Mouse (Mus musculus) embryonic facial prominence, embryonic 10.5 days (tissue): ENCODE measurements at regions not wholly inside any gene's neighbourhood (a gene's known extent, or its start where the extent isn't known, plus 50 kb on each side); places are given as distances from the start of the nearest gene placed in this dataset.
A peak's percentile ranks its signal among the peaks of the same experiment; 100 is the strongest.

Source experiments
- DNase-seq: peaks from one replicate; pipeline ENCODE4 v3.0.0-alpha.2; 2017; ENCODE audit warnings: low spot score
- H3K27ac ChIP-seq: fragments of 300-500 bp; sonication (generic); replicated peaks from 2 replicates; pipeline ENCODE4 v1.5.1; 2016; ENCODE audit warnings: mild to moderate bottlenecking
- H3K27me3 ChIP-seq: fragments of 300-500 bp; sonication (generic); replicated peaks from 2 replicates; pipeline ENCODE4 v1.6.1; 2016; ENCODE audit warnings: low read depth, mild to moderate bottlenecking; ENCODE audit not compliant: poor library complexity, severe bottlenecking
- H3K36me3 ChIP-seq: fragments of 300-500 bp; sonication (generic); replicated peaks from 2 replicates; pipeline ENCODE4 v1.6.1; 2016; ENCODE audit warnings: mild to moderate bottlenecking, moderate library complexity
- H3K4me1 ChIP-seq: fragments of 300-500 bp; sonication (generic); 2 replicates; pipeline ENCODE4 v1.6.1; 2016
- H3K4me3 ChIP-seq: fragments of 300-500 bp; sonication (generic); 2 replicates; pipeline ENCODE4 v1.5.1; 2016; ENCODE audit warnings: mild to moderate bottlenecking, moderate library complexity
- H3K9me3 ChIP-seq: fragments of 300-500 bp; sonication (generic); 2 replicates; pipeline ENCODE4 v1.6.1; 2016; ENCODE audit warnings: mild to moderate bottlenecking
- WGBS: fragments of 180-500 bp; shearing (Covaris S2); methylation state at CpG from one replicate; pipeline ENCODE4 v1.1.7; 2016; 5-methylcytosine and 5-hydroxymethylcytosine counted together

- no peaks in the 10 kb centered on the region for H3K9me3 ChIP-seq
- no peaks in the 10 kb centered on the region for H3K36me3 ChIP-seq
- 0 out of 2 replicates have a peak, but pooled peaks cover 9% of the 10 kb centered on the region for H3K27me3 ChIP-seq
- DNase-seq: no peak
- 60% methylated on average over 3 of the region's 3 CpGs for WGBS
- H3K4me3 ChIP-seq: no peak overlapping the region
- H3K4me1 ChIP-seq: peaks cover 33% of the 10 kb centered on the region
- H3K27ac ChIP-seq: no peak overlapping the region
These were observed 81.4 kb downstream of the Lhx2 start for GRCm38 (mm10) chr2:38420498-38420897.

DNA sequence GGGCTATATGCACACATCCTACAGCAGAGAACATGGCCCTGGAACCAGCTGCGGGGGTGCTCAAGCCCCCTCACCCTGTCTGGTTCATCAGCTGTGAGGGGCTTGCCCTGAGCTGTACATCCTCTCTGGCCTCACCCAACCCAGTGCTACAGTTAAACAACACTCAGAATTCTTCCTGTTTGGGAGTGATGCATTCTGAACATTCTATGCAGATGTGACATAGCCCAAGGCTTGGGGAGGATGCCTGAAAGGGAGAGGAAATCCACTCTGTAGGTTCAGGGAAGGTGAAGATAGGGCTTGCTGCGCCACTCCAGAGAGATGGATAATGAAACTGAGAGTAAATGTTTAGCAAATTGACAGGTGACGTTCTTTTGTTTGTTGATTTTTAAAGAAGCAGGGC is 83.3 kb downstream of the Lhx2 start:
- Histone ChIP-seq H3K9me3 (no peaks in the 10 kb centered on the region), H3K4me1 (peaks cover 34% of the 10 kb centered on the region), H3K27ac (no peak overlapping the region; the same call in 1 of the 2 replicates), H3K4me3 (no peak overlapping the region), H3K36me3 (no peaks in the 10 kb centered on the region), H3K27me3 (0 out of 2 replicates have a peak, but pooled peaks cover 9% of the 10 kb centered on the region)
- WGBS: 82% methylated on average over 3 of the region's 3 CpGs
- no peak for DNase-seq

DNA sequence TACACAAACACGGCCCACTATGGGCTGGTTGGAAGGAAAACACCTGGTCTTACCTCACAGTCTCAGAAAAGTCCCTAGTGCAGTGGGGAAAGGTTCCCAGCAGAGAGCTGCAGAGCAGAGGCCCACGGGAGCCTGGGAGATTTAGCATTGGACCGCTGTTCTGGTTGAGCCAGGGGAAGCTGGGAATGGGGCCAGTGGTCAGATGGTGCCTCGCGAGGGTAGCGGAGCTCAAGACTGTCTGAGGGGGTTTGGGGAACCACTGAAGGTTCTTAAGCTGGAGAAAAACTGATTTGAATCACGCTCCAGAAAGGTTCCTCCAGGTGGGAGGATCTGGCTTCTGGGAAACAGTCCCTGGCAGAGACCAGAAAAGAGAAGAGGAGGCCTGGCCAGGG is 84.8 kb downstream of the Lhx2 start:
- Histone ChIP-seq H3K36me3 (no peaks in the 10 kb centered on the region), H3K4me1 (peaks cover 34% of the 10 kb centered on the region), H3K27me3 (0 out of 2 replicates have a peak, but pooled peaks cover 9% of the 10 kb centered on the region), H3K9me3 (no peaks in the 10 kb centered on the region), H3K4me3 (peak overlapping the region; percentile 50), H3K27ac (peak overlapping the region; percentile 87)
- DNase-seq: no peak
- WGBS: 21% methylated on average over 7 of the region's 7 CpGs

DNA sequence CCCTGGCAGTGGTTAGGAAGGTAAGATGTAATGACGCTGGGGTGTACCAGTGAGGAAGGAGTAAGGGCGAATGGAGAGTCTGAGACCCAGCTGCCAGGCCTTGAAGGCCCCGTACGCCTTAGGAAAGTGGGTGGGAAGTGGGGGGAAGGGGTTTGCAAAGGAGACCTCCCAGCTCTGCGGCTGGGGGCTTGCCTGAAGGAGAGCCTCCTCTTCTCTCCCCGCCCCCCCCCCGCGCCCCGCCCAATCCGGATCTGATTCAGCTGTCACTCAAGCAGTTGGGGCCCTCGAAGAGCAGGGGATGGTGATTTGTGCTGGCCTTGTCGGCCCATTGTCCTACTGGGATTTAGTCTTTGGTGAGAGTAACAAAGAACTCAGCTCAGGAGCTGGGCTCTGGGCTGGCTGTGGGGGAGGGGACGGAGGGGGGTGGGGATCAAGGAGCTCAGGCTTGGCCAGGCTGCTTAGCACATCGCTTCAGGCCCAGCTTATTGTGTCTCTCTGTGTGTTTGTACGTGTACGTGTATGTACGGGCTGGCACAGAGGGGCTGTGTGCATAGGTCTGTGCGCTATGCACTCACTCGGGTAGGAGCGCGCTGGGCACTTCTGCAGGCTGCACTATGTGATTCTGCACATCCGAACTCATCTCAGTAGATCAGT is 85.3 kb downstream of the Lhx2 start:
- DNase-seq: peak; percentile 82
- H3K36me3 ChIP-seq: no peaks in the 10 kb centered on the region
- H3K9me3 ChIP-seq: no peaks in the 10 kb centered on the region
- 0 out of 2 replicates have a peak, but pooled peaks cover 9% of the 10 kb centered on the region for H3K27me3 ChIP-seq
- peaks cover 37% of the 10 kb centered on the region for H3K4me1 ChIP-seq
- under 1% methylated on average over 21 of the region's 22 CpGs for WGBS
- H3K4me3 ChIP-seq: peak overlapping the region; percentile 50
- H3K27ac ChIP-seq: peak overlapping the region; percentile 87

DNA sequence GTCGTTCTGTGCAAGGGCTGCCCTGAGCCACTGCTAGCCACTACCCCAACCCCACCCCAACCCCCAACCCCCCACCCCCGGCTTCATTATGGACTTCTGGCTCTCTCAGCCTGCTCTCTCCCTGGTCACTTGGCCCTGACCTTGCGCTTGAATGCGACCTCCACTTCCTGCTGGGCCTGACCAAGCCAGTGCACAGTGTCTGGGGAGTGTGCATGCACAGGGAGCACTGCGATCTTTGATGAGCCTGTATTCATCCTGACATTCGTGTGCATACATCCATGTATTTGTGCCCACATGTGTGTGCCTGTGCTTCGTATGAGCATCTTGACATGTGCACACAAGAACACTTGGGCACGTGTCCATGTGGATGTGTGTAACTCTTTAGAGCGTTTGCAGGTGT is 85.9 kb downstream of the Lhx2 start:
- H3K4me1 ChIP-seq: peaks cover 37% of the 10 kb centered on the region
- no peaks in the 10 kb centered on the region for H3K9me3 ChIP-seq
- 0 out of 2 replicates have a peak, but pooled peaks cover 9% of the 10 kb centered on the region for H3K27me3 ChIP-seq
- no peak for DNase-seq
- 15% methylated on average over 9 of the region's 9 CpGs for WGBS
- H3K4me3 ChIP-seq: peak overlapping the region; percentile 50
- no peaks in the 10 kb centered on the region for H3K36me3 ChIP-seq
- peak overlapping the region; percentile 87 for H3K27ac ChIP-seq

DNA sequence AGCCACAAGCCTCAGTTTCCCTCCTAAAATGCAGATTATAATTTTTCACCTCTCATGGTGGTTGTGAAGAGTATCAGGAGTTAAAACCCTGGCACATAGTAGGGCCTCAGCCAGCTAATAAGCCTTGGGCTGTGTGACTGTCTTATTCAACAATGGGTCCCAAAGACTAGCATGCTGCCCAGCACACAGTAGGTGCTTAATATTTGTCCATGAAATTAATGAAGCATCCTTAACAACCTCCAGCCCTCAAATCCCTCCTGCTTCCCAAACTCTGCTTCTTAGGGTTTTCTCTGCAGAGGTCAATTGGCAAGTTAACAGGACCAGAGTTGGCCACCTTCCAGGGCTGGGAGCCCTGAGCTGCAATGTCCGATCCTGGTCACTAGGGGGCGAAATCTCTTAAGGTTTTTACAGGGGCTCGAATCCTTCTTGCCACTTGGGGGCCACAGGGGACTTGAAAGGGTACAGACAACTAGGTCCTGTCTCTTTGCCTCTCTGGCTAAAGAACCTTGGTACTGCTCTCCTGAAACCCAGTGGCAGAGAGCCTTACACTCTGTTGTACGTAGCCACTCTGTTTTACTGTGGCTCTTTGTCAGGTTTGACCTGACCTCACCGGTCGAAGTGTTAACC is 81.6 kb upstream of the Nek6 start:
- Histone ChIP-seq H3K4me3 (no peak overlapping the region), H3K27me3 (no peaks in the 10 kb centered on the region), H3K27ac (no peak overlapping the region), H3K36me3 (no peaks in the 10 kb centered on the region), H3K4me1 (peaks cover 13% of the 10 kb centered on the region), H3K9me3 (no peaks in the 10 kb centered on the region)
- 38% methylated on average over 6 of the region's 6 CpGs for WGBS
- DNase-seq: peak; percentile 79

GRCm38 (mm10) chr2:38431546-38431945 is 79.9 kb upstream of the Nek6 start:
- Histone ChIP-seq H3K27me3 (no peaks in the 10 kb centered on the region), H3K9me3 (no peaks in the 10 kb centered on the region), H3K36me3 (no peaks in the 10 kb centered on the region), H3K27ac (no peak overlapping the region), H3K4me1 (peaks cover 6% of the 10 kb centered on the region), H3K4me3 (no peak overlapping the region)
- WGBS: 58% methylated on average over 5 of the region's 5 CpGs
- no peak for DNase-seq

DNA sequence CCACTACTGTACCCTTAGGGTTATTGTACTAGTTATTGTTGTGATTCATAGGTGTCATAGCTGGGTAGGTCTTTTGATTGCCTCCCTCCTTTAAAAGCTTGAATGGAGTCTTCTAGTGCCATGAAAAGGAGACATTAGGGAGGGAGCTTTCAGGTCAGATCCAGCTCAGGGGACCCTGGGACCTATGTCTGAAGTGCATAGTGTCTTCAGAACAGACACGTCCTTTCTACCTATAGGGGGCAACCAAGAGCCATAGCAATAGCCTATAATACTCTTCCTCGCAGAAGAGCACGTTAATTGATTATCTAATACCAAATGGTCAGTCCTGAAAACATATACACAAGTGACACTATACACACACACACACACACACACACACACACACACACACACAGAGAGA is 77.7 kb upstream of the Nek6 start:
- no peak overlapping the region for H3K27ac ChIP-seq
- no peak for DNase-seq
- 23% methylated on average over 3 of the region's 3 CpGs for WGBS
- H3K36me3 ChIP-seq: no peaks in the 10 kb centered on the region
- H3K4me1 ChIP-seq: peaks cover 6% of the 10 kb centered on the region
- no peaks in the 10 kb centered on the region for H3K27me3 ChIP-seq
- no peak overlapping the region for H3K4me3 ChIP-seq
- H3K9me3 ChIP-seq: no peaks in the 10 kb centered on the region

- peaks cover 6% of the 10 kb centered on the region for H3K4me1 ChIP-seq
- H3K27me3 ChIP-seq: no peaks in the 10 kb centered on the region
- no peak for DNase-seq
- H3K27ac ChIP-seq: no peak overlapping the region
- no peaks in the 10 kb centered on the region for H3K36me3 ChIP-seq
- 75% methylated on average over 4 of the region's 4 CpGs for WGBS
- H3K4me3 ChIP-seq: no peak overlapping the region
- no peaks in the 10 kb centered on the region for H3K9me3 ChIP-seq
These were observed 74.7 kb upstream of the Nek6 start for GRCm38 (mm10) chr2:38436701-38437100.

DNA sequence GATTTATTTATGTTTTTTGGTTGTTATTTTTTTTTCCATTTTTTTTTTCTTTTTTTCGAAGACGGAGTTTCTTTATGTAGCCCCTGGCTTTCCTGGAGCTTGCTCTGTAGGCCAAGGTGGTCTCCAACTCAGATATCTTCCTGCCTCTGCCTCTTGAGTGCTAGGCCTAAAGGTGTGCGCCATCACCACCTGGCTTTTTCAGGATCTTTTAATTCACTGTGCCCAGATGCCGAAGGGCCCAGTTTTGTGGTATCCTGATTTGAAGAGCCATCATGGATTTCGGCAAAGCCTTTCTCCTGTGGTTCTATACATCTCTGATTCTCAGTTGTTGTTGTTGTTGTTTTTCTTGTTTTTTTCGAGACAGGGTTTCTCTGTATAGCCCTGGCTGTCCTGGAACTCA is 72.3 kb upstream of the Nek6 start:
- no peak overlapping the region for H3K27ac ChIP-seq
- no peaks in the 10 kb centered on the region for H3K9me3 ChIP-seq
- peaks cover 5% of the 10 kb centered on the region; the same call in 1 of the 2 replicates for H3K4me1 ChIP-seq
- H3K36me3 ChIP-seq: no peaks in the 10 kb centered on the region
- 91% methylated on average over 6 of the region's 6 CpGs for WGBS
- DNase-seq: no peak
- H3K27me3 ChIP-seq: no peaks in the 10 kb centered on the region
- no peak overlapping the region for H3K4me3 ChIP-seq

DNA sequence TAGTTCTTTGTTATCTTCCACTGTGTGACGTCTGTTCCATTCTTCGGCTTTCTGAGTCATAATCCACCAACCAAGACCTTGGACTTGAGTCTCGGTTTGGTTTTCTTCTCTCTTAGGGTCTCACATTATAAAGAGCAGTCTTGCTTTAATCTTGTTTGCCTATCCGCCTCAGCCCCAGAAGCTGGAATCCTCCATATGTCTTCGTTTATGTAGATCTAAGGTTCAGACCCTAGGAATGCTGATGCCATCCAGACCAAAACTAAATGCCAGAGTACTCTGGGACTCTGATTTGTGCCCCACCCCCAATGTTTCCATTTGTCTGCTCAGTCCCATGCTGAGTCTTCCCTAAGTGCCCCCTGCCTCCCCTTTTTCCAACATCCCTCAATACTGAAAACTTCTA is 71.5 kb upstream of the Nek6 start:
- Histone ChIP-seq H3K9me3 (no peaks in the 10 kb centered on the region), H3K27me3 (no peaks in the 10 kb centered on the region), H3K27ac (no peak overlapping the region), H3K4me3 (no peak overlapping the region), H3K36me3 (no peaks in the 10 kb centered on the region), H3K4me1 (peaks cover 5% of the 10 kb centered on the region; the same call in 1 of the 2 replicates)
- 76% methylated on average over 5 of the region's 5 CpGs for WGBS
- no peak for DNase-seq

- H3K27me3 ChIP-seq: no peaks in the 10 kb centered on the region
- no peaks in the 10 kb centered on the region for H3K36me3 ChIP-seq
- 90% methylated on average over 6 of the region's 6 CpGs for WGBS
- H3K4me1 ChIP-seq: no peaks in the 10 kb centered on the region
- no peak for DNase-seq
- no peaks in the 10 kb centered on the region for H3K9me3 ChIP-seq
- H3K27ac ChIP-seq: no peak overlapping the region
- no peak overlapping the region for H3K4me3 ChIP-seq
These were observed 62.4 kb upstream of the Nek6 start for GRCm38 (mm10) chr2:38449092-38449491.

DNA sequence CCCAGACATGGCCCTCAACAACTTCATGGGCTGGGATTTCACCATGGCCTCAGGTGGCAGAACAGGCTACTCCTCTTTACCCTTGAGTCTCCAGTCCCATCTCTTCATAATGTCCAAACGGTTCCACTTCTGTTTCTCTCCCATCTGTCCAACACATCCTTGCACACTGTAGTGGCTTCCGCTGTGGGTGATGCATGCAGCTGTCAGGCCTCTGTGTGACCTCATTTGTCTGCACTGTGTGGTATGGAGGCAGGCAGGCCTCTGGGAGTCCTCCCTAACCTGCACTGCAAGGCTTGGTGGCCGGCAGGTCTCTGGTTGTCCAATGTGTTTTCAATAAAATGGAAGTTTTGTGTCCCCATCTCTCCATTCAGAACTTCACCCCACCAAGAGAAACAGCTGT is 54.9 kb upstream of the Nek6 start:
- no peak overlapping the region for H3K27ac ChIP-seq
- no peaks in the 10 kb centered on the region for H3K27me3 ChIP-seq
- no peaks in the 10 kb centered on the region; the same call in 1 of the 2 replicates for H3K4me1 ChIP-seq
- no peak for DNase-seq
- H3K9me3 ChIP-seq: no peaks in the 10 kb centered on the region
- H3K4me3 ChIP-seq: no peak overlapping the region
- H3K36me3 ChIP-seq: no peaks in the 10 kb centered on the region
- WGBS: 81% methylated on average over 3 of the region's 3 CpGs
